Mouse (Mus musculus) hindbrain, embryonic 14.5 days (tissue): ENCODE results near the gene Fam168b. TPM values are rescaled to one million over a fixed set of nuclear protein-coding genes. Genes with fewer than 3 reads are reported as not detected.

Source experiments
- ATAC-seq: fragments of 200-750 bp; cut with Nextera tagmentation; 2 replicates; pipeline ENCODE4 v1.8.0; 2017; ENCODE audit warnings: moderate number of reproducible peaks, mild to moderate bottlenecking, moderate TSS enrichment, moderate library complexity; ENCODE audit not compliant: low FRiP score
- DNase-seq: peaks from one replicate; pipeline ENCODE4 v3.0.0-alpha.2; 2015; ENCODE audit warnings: low spot score
- H3K27ac ChIP-seq: fragments of 300-500 bp; sonication (generic); 2 replicates; pipeline ENCODE4 v1.5.1; 2014; ENCODE audit warnings: mild to moderate bottlenecking, moderate library complexity
- H3K27me3 ChIP-seq: fragments of 300-500 bp; sonication (generic); 2 replicates; pipeline ENCODE4 v1.6.1; 2014; ENCODE audit warnings: mild to moderate bottlenecking, low read length, mixed read lengths; ENCODE audit not compliant: control insufficient read depth, insufficient read depth
- H3K36me3 ChIP-seq: fragments of 300-500 bp; sonication (generic); replicated peaks from 2 replicates; pipeline ENCODE4 v1.6.1; 2014; ENCODE audit not compliant: control insufficient read depth, insufficient read depth
- H3K4me1 ChIP-seq: fragments of 300-500 bp; sonication (generic); replicated peaks from 2 replicates; pipeline ENCODE4 v1.6.1; 2014; ENCODE audit warnings: antibody characterized with exemption, low read length, mixed read lengths; ENCODE audit not compliant: control insufficient read depth, insufficient read depth
- H3K4me2 ChIP-seq: fragments of 300-500 bp; sonication (generic); replicated peaks from 2 replicates; pipeline ENCODE4 v1.6.1; 2014; ENCODE audit warnings: mild to moderate bottlenecking, moderate library complexity
- H3K4me3 ChIP-seq: fragments of 300-500 bp; sonication (generic); replicated peaks from 2 replicates; pipeline ENCODE4 v1.5.1; 2014; ENCODE audit warnings: mild to moderate bottlenecking, low read length
- H3K9ac ChIP-seq: fragments of 300-500 bp; sonication (generic); 2 replicates; pipeline ENCODE4 v1.6.1; 2014
- H3K9me3 ChIP-seq: fragments of 300-500 bp; sonication (generic); 2 replicates; pipeline ENCODE4 v1.6.1; 2016; ENCODE audit warnings: low read length; ENCODE audit not compliant: control insufficient read depth
- WGBS: fragments of 180-500 bp; shearing (Covaris S2); extraction: QIAGEN DNeasy Blood & Tissue Kit; methylation state at CpG from one replicate; pipeline ENCODE4 v1.1.7; 2014; 5-methylcytosine and 5-hydroxymethylcytosine counted together
- polyA plus RNA-seq: library from polyadenylated mRNA; unstranded; fragments of >200 nt; fragmentation: Nextera tagmentation; extraction: Ambion mirVana; gene quantifications from 2 replicates; pipeline ENCODE4 v1.2.1, GENCODE M21; 2014

The Fam168b gene
- polyA plus RNA-seq: 114 and 129 TPM in 2 replicates

DNA sequence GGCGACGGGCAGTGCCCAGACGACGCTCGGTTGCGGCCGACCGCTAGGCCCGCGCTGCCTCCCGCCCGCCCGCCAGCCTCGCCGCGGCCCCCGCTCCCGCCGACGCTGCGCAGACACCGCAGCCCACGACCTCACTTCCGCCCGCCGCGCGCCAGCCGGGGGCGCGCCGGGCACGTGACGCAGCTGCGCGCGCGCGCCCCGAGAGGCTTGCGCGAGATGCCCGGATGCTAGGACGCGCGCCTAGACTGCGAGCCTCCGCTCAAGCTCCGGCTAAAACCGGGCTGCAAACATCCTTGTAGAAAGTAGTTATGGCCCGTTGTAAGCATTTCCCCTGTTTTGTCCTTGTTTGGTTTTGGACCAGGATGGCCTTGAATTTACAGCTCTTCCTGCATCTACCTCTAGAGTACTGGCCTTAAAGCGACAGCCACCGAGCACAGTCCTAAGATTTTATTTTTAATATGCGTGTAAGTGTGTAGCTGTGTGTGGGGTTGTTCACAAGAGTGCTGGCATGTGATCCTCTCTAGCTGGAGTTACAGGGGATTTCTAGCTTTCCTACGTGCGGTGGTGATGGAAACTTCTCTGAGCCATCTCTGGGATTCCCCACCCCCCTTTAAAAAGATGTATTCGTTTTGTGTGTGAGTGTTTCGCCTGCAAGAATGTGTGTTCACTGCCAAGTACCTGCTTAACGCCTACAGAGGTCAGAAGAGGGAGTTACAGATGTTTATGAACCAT lies at the start of gene Fam168b:
Fam168b (minus strand) TSS at position 179 of the 732 bp plus-strand sequence.
- Histone ChIP-seq H3K4me1 (peaks cover 29% of the 10 kb centered on the region), H3K27ac (peak within 1 kb of the TSS; percentile 98), H3K4me2 (peak within 1 kb of the TSS; percentile 80), H3K9ac (peak within 1 kb of the TSS; percentile 73), H3K4me3 (peak within 1 kb of the TSS; percentile 55), H3K27me3 (no peaks in the 10 kb centered on the region), H3K36me3 (no peaks in the 10 kb centered on the region), H3K9me3 (no peaks in the 10 kb centered on the region)
- WGBS: 1% methylated on average over 42 of the region's 59 CpGs
- ATAC-seq (peak; percentile 91), DNase-seq (peak; percentile 97)

DNA sequence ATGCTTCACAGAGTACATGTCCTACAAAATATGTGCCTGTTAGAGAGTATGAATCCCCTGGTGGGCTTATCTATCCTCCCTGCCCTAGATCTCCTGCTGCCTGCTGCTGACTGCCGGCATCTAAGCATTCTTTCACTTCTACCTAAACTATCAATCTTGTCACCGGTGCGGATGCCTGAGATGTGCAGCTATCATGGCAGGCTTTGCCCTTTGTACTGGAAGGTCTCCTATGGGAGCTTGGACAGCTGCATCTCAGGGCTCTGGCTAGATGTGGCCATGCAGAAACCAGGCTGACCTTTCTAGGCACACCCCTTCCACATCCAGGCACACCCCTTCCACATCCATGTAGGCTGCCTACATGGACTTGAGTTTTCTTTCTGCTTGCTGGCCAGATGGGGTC lies 49.6 kb upstream of the Fam168b start:
- H3K4me1 ChIP-seq: no peaks in the 10 kb centered on the region
- no peaks in the 10 kb centered on the region for H3K9me3 ChIP-seq
- ATAC-seq (no peak), DNase-seq (no peak)
- 68% methylated on average over 3 of the region's 3 CpGs for WGBS
- no peaks in the 10 kb centered on the region for H3K36me3 ChIP-seq
- no peaks in the 10 kb centered on the region for H3K27me3 ChIP-seq
- no peak overlapping the region for H3K9ac ChIP-seq
- H3K27ac ChIP-seq: no peak overlapping the region
- H3K4me3 ChIP-seq: no peak overlapping the region
- no peak overlapping the region for H3K4me2 ChIP-seq

DNA sequence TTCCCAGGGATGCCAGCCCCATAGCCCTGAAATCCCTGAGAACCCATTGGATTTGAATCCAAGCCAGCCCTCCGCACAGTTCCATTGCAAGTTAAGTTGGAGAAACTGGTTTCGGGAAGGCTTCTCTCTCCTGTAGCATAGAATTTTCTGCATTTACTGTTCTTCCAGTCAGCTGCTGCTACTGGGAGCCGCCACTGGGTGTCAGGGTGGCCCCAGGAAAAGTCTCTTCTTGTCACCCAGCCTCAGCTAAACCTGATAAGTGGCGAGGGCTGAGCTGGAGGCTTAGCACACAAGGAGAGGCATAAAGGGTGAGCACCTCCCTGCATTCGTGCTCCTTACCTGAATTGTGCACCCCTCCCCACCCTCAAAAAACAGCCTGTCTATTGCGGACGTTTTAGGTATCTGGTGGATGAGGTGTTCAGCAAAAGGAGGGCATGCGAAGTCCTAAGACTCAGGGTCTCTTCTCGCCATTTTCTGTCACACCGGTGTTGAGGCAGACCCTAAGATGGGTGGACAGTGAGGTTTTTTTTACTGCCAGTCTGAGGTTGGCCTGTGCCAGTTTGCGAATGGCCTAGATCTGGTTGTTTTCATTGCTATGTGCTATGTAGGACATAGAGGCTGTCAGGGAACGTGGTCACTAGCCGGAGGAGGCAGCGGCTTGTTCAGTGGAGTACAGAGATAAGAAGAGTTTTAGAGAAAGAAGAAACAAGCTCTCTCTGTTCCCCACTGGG lies 48.9 kb upstream of the Fam168b start:
- WGBS: 62% methylated on average over 14 of the region's 14 CpGs
- H3K36me3 ChIP-seq: no peaks in the 10 kb centered on the region
- peak; percentile 83 for DNase-seq
- H3K9ac ChIP-seq: no peak overlapping the region
- H3K4me3 ChIP-seq: no peak overlapping the region
- no peak overlapping the region for H3K4me2 ChIP-seq
- no peaks in the 10 kb centered on the region for H3K27me3 ChIP-seq
- H3K9me3 ChIP-seq: no peaks in the 10 kb centered on the region
- no peak overlapping the region for H3K27ac ChIP-seq
- no peaks in the 10 kb centered on the region for H3K4me1 ChIP-seq
- ATAC-seq: peak; percentile 84

DNA sequence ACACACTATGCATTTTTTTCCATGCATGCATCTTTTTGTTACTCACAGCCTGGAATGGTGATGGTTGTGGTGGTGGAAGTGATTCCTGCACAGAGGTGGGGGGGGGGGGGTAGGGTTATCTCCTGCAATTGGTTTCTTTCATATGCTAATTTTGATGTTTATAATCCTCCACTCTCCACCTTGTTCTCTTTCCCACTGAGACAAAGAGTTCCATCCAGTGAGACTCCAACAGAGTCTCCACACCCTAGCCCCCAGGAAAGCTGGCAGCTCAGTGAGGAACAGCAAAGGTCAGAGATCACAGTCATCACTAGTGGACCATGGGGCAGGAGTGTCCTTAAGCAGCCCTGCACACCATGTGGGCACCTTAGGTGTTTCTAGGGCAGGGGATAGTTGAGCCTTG lies 40.9 kb upstream of the Fam168b start:
- Histone ChIP-seq H3K9ac (no peak overlapping the region), H3K4me1 (no peaks in the 10 kb centered on the region), H3K4me2 (no peak overlapping the region), H3K36me3 (peaks cover 2% of the 10 kb centered on the region; the same call in 1 of the 2 replicates), H3K9me3 (peaks cover 4% of the 10 kb centered on the region), H3K27me3 (no peaks in the 10 kb centered on the region), H3K27ac (no peak overlapping the region), H3K4me3 (no peak overlapping the region)
- ATAC-seq (no peak), DNase-seq (no peak)

DNA sequence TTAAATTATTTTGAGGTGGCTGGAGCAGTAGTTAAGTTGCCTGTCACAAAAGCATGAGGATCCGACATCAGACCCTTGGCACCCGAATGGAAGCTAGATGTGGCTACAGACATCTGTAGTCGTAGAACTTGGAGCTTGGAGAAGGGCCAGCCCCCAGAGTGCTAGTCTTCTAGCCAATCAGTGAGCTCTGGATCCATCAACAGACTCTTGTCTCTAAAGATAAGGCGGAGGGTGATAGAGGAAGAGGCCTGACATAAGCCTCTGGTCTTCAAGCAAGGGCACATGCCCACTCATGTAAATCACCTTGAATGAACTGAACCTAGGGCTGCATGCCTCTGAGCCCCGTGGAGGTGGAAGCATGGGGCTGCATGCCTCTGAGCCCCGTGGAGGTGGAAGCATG lies 36.7 kb upstream of the Fam168b start:
- Histone ChIP-seq H3K27me3 (no peaks in the 10 kb centered on the region), H3K27ac (no peak overlapping the region), H3K9ac (no peak overlapping the region), H3K4me1 (no peaks in the 10 kb centered on the region), H3K4me3 (no peak overlapping the region), H3K9me3 (peaks cover 4% of the 10 kb centered on the region), H3K4me2 (no peak overlapping the region), H3K36me3 (peaks cover 37% of the 10 kb centered on the region)
- DNase-seq: no peak
- WGBS: 88% methylated on average over 6 of the region's 6 CpGs
- ATAC-seq: no peak

DNA sequence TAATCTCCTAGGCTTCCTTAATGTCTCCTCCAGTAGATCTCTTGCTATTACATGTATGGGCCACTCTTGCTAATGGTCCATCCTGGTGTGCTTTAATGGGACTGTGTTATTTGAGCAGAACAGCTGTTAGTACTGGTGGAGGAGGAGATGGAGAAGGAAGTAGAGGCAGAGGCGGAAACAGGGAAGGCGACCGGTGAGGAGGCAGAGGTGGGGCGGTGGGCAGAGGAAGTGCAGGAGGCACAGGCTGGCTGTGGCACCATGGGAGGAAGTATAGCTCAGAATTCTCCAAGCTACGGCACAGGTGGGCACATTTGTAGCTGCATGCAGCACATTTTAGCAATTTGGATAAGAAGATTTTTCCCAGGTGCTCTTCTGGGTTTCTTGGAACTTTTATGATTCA lies 30.7 kb upstream of the Fam168b start:
- peaks cover 89% of the 10 kb centered on the region for H3K36me3 ChIP-seq
- 90% methylated on average over 5 of the region's 5 CpGs for WGBS
- no peak overlapping the region for H3K4me2 ChIP-seq
- no peak overlapping the region for H3K4me3 ChIP-seq
- ATAC-seq: no peak
- no peak overlapping the region for H3K9ac ChIP-seq
- no peaks in the 10 kb centered on the region for H3K4me1 ChIP-seq
- H3K27ac ChIP-seq: no peak overlapping the region
- no peaks in the 10 kb centered on the region for H3K27me3 ChIP-seq
- H3K9me3 ChIP-seq: no peaks in the 10 kb centered on the region
- no peak for DNase-seq

DNA sequence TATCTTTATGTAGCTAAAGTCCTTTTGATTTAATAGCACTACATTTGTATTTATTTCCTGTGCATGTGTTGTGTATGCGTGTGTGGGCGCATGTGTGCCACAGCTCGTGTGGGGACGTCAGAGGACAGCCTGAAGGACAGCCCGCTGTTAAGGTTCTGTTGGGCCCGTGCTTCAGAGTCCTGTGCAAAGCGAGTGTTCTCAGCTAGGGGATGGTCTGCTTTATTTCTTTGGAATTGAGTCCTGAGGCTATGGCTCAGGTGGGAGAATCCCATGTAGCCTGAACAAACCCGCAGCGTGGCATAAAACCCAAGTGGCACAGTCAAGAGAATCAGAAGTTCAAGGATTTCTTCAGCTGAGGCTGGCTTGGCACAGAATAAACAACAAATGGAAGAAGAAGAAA lies 28.3 kb upstream of the Fam168b start:
- DNase-seq (no peak), ATAC-seq (no peak)
- Histone ChIP-seq H3K9ac (no peak overlapping the region), H3K36me3 (peaks cover 84% of the 10 kb centered on the region), H3K27ac (no peak overlapping the region), H3K27me3 (no peaks in the 10 kb centered on the region), H3K4me3 (no peak overlapping the region), H3K4me2 (no peak overlapping the region), H3K9me3 (no peaks in the 10 kb centered on the region), H3K4me1 (no peaks in the 10 kb centered on the region)
- 95% methylated on average over 9 of the region's 9 CpGs for WGBS

DNA sequence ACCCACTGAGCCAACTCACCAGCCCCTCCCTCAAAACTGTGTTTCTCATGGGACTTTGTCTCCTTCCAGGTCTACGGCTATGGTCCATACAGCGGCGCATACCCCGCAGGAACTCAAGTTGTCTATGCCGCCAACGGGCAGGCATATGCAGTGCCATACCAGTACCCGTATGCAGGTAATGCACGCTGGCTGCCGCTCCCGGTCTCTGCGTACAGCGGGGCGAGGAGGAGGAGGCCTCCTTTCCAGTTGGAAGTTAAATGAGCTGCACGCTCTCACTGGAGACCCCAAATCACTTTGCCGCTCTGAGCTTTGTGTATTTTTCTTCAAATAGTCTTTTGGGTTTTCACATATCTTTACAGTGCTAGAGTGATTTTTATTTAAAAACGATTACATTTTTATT lies 26.4 kb upstream of the Fam168b start:
- Histone ChIP-seq H3K36me3 (peaks cover 84% of the 10 kb centered on the region), H3K4me2 (no peak overlapping the region), H3K27ac (no peak overlapping the region), H3K4me1 (no peaks in the 10 kb centered on the region), H3K9me3 (no peaks in the 10 kb centered on the region), H3K27me3 (no peaks in the 10 kb centered on the region), H3K9ac (no peak overlapping the region), H3K4me3 (no peak overlapping the region)
- ATAC-seq (no peak), DNase-seq (no peak)
- WGBS: 97% methylated on average over 16 of the region's 16 CpGs

DNA sequence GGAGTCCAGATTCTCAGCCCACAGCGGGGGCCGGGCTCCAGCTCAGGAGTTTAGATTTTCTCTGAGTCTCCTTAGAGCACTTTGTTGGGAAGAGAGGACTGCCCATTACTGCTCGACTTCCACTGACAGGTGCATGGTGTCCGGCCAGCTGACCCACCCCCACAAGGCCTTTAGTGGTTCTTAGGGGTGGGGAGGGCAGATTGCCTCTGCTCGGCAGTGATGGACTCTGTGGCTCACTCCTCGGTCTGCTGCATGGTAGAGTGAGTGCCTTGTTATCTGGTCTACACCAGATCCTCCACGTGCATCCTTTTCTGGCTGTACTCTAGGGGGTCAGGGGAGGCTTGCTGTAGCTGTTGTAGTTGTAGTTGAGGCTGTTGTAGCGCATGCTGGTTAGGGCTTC lies 25.5 kb upstream of the Fam168b start:
- no peak overlapping the region for H3K27ac ChIP-seq
- H3K9ac ChIP-seq: no peak overlapping the region
- no peaks in the 10 kb centered on the region for H3K9me3 ChIP-seq
- no peak for DNase-seq
- H3K4me3 ChIP-seq: no peak overlapping the region
- no peak overlapping the region for H3K4me2 ChIP-seq
- H3K4me1 ChIP-seq: no peaks in the 10 kb centered on the region
- peaks cover 87% of the 10 kb centered on the region for H3K36me3 ChIP-seq
- H3K27me3 ChIP-seq: no peaks in the 10 kb centered on the region
- no peak for ATAC-seq
- WGBS: 91% methylated on average over 8 of the region's 8 CpGs
